Mouse (Mus musculus) thymus, postnatal 36 days (tissue): ENCODE data around the gene Stil.

ENCODE experiments used
- DNase-seq, 2 experiments: peaks; one replicate each; pipeline ENCODE4 v3.0.0; 2022; ENCODE audit warnings: mixed read lengths in 2 of 2

The Stil gene

GRCm38 (mm10) chr4:115085522-115086095, 85.7 kb downstream of the Stil start:
- peak; percentile 42 to 52 for DNase-seq

- DNase-seq: no peak
Measured at GRCm38 (mm10) chr4:115086257-115086656, 86.3 kb downstream of the Stil start.

- DNase-seq: no peak
Measured at GRCm38 (mm10) chr4:115086763-115087415, 86.9 kb downstream of the Stil start.

- no peak for DNase-seq
Measured at GRCm38 (mm10) chr4:115088611-115089338, 88.8 kb downstream of the Stil start, which contains the start of gene Pdzk1ip1. Pdzk1ip1 (plus strand) TSS chr4:115088708.

GRCm38 (mm10) chr4:115090592-115090991, 90.6 kb downstream of the Stil start:
- no peak for DNase-seq

GRCm38 (mm10) chr4:115091806-115092205, 91.8 kb downstream of the Stil start:
- no peak for DNase-seq
